ENCODE assay signal across 8 mouse cellular contexts in genomic region chr2:109280272-109280599, GRCm38 (mm10). TPM values are rescaled to one million over a fixed set of nuclear protein-coding genes. Genes with fewer than 3 reads are reported as not detected.
DNase-seq lines count a peak whose midpoint lies in the region; ATAC-seq and TF ChIP-seq lines count a peak whose summit lies in the region.

No protein-coding gene starts in this region.

- ATAC-seq in kidney, embryonic 16.5 days (ENCODE audit: low FRiP score, low TSS enrichment): no peak; the same call in 1 of the 2 replicates
- no peak for ATAC-seq in hindbrain, postnatal 0 days
- ATAC-seq in midbrain, postnatal 0 days (ENCODE audit: low FRiP score): no peak
- no peak for ATAC-seq in inflammation-experienced regulatory T-cells, adult 6 months

- no peaks in the 10 kb centered on the region for H3K36me3 ChIP-seq in kidney, embryonic 16.5 days (ENCODE audit: insufficient read depth, low read length)
- H3K36me3 ChIP-seq in hindbrain, postnatal 0 days (ENCODE audit: insufficient read depth, low read length): no peaks in the 10 kb centered on the region
- H3K36me3 ChIP-seq in midbrain, postnatal 0 days (ENCODE audit: insufficient read depth, low read length): no peaks in the 10 kb centered on the region

- H3K4me1 ChIP-seq in kidney, embryonic 16.5 days (ENCODE audit: insufficient read depth, low read length): peaks cover 9% of the 10 kb centered on the region
- no peaks in the 10 kb centered on the region; the same call in 1 of the 2 replicates for H3K4me1 ChIP-seq in cortical plate, adult 2 months (ENCODE audit: control insufficient read depth, insufficient read depth, low read length)
- H3K4me1 ChIP-seq in hindbrain, postnatal 0 days (ENCODE audit: insufficient read depth, low read length): 0 out of 2 replicates have a peak, but pooled peaks cover 7% of the 10 kb centered on the region
- no peaks in the 10 kb centered on the region for H3K4me1 ChIP-seq in midbrain, postnatal 0 days (ENCODE audit: insufficient read depth, low read length)

- no peak for TF ChIP-seq CTCF in cortical plate, adult 2 months (IDR thresholded peaks at IDR 0.05; ENCODE audit: extremely low read depth, insufficient read depth, low read length)
- TF ChIP-seq CTCF in hindbrain, postnatal 0 days (IDR thresholded peaks at IDR 0.05; ENCODE audit: low read depth): no peak
- TF ChIP-seq CTCF in midbrain, postnatal 0 days (IDR thresholded peaks at IDR 0.05): no peak

- peak overlapping the region; percentile 86 for H3K4me3 ChIP-seq in kidney, embryonic 16.5 days (ENCODE audit: low read length)
- H3K4me3 ChIP-seq in cortical plate, adult 2 months (ENCODE audit: insufficient read depth, low read length): peak overlapping the region; percentile 63
- peak overlapping the region; percentile 68 for H3K4me3 ChIP-seq in hindbrain, postnatal 0 days (ENCODE audit: low read length)
- peak overlapping the region; percentile 60 for H3K4me3 ChIP-seq in midbrain, postnatal 0 days (ENCODE audit: low read depth, low read length)

- H3K9me3 ChIP-seq in kidney, embryonic 16.5 days (ENCODE audit: low read length): no peaks in the 10 kb centered on the region
- no peaks in the 10 kb centered on the region for H3K9me3 ChIP-seq in hindbrain, postnatal 0 days (ENCODE audit: low read length)
- no peaks in the 10 kb centered on the region for H3K9me3 ChIP-seq in midbrain, postnatal 0 days (ENCODE audit: low read length)

- TF ChIP-seq POLR2A in cortical plate, adult 2 months (IDR thresholded peaks at IDR 0.05; ENCODE audit: extremely low read depth, insufficient read depth, low read length): no peak; the same call in 1 of the 2 replicates

- peak overlapping the region; percentile 60 for H3K4me2 ChIP-seq in kidney, embryonic 16.5 days (replicated peaks; ENCODE audit: low read depth, low read length)
- H3K4me2 ChIP-seq in hindbrain, postnatal 0 days (ENCODE audit: low read depth, low read length): peak overlapping the region; percentile 96
- H3K4me2 ChIP-seq in midbrain, postnatal 0 days (ENCODE audit: low read depth, low read length, poor library complexity, severe bottlenecking): peak overlapping the region; percentile 82

- no peaks in the 10 kb centered on the region for H3K27me3 ChIP-seq in kidney, embryonic 16.5 days (ENCODE audit: insufficient read depth, low read length)
- no peaks in the 10 kb centered on the region for H3K27me3 ChIP-seq in hindbrain, postnatal 0 days (ENCODE audit: insufficient read depth, low read length)
- no peaks in the 10 kb centered on the region for H3K27me3 ChIP-seq in midbrain, postnatal 0 days (ENCODE audit: insufficient read depth, low read length)

- 5% methylated on average over 4 of the region's 4 CpGs for WGBS in kidney, embryonic 16.5 days
- 4% methylated on average over 4 of the region's 4 CpGs for WGBS in hindbrain, postnatal 0 days
- 3% methylated on average over 4 of the region's 4 CpGs for WGBS in midbrain, postnatal 0 days

- H3K27ac ChIP-seq in kidney, embryonic 16.5 days (ENCODE audit: low read length): peak overlapping the region; percentile 75; the same call in 1 of the 2 replicates
- no peak overlapping the region for H3K27ac ChIP-seq in cortical plate, adult 2 months (ENCODE audit: insufficient read depth, low read length)
- H3K27ac ChIP-seq in hindbrain, postnatal 0 days: peak overlapping the region; percentile 69
- H3K27ac ChIP-seq in midbrain, postnatal 0 days (ENCODE audit: low read depth, low read length): peak overlapping the region; percentile 64

- peak overlapping the region; percentile 74 for H3K9ac ChIP-seq in kidney, embryonic 16.5 days (replicated peaks; ENCODE audit: low read length)
- H3K9ac ChIP-seq in hindbrain, postnatal 0 days (replicated peaks; ENCODE audit: low read length): peak overlapping the region; percentile 58
- peak overlapping the region; percentile 71 for H3K9ac ChIP-seq in midbrain, postnatal 0 days (replicated peaks; ENCODE audit: low read length, poor library complexity, severe bottlenecking)

- no peak for DNase-seq in kidney, adult 18-20 months
- DNase-seq in hindbrain, postnatal 0 days (ENCODE audit: low spot score): no peak
- peak; percentile 3 for DNase-seq in midbrain, postnatal 0 days (ENCODE audit: low spot score)
- DNase-seq in thymus, postnatal 0 days (ENCODE audit: low spot score): no peak
- no peak for DNase-seq in right cerebral cortex, adult 2 months (ENCODE audit: low spot score in 2 of 2)

RNA-seq across cellular contexts. Expression of gene Kif18a, which starts 0.3 kb away (rescaled TPM):
- 19.9 and 21.7 TPM in 2 replicates for polyA plus RNA-seq in kidney, embryonic 16.5 days (2015; fragmentation: Nextera tagmentation; extraction: Ambion mirVana)
- polyA plus RNA-seq in cortical plate, adult 2 months (2012; rRNA removed): 0.40 and 0.81 TPM in 2 replicates
- 3.0 and 3.3 TPM in 2 replicates for total RNA-seq in hindbrain, postnatal 0 days (2014; rRNA removed)
- polyA plus RNA-seq in hindbrain, postnatal 0 days (2015; fragmentation: Nextera tagmentation; extraction: Ambion mirVana): 3.5 and 4.4 TPM in 2 replicates
- total RNA-seq in midbrain, postnatal 0 days (2014; rRNA removed): 1.6 and 3.0 TPM in 2 replicates
- polyA plus RNA-seq in midbrain, postnatal 0 days (2015; fragmentation: Nextera tagmentation; extraction: Ambion mirVana): 1.5 and 1.7 TPM in 2 replicates
- polyA plus RNA-seq in thymus, postnatal 0 days (2015; fragmentation: Nextera tagmentation; extraction: Ambion mirVana): 26.3 and 28.7 TPM in 2 replicates
- 10 to 100 TPM in 1 of 3 experiments, 1 to 10 TPM in 2; 4.6 to 23.2 (median 6.8) TPM for polyA plus RNA-seq in inflammation-experienced regulatory T-cells, adult 6 months (2017; shearing (Covaris generic))

RNA-seq across cellular contexts. Expression of gene Mettl15, which starts 0.3 kb away (rescaled TPM):
- 12.2 and 13.2 TPM in 2 replicates for polyA plus RNA-seq in kidney, embryonic 16.5 days (2015; fragmentation: Nextera tagmentation; extraction: Ambion mirVana)
- polyA plus RNA-seq in cortical plate, adult 2 months (2012; rRNA removed): 5.9 and 7.7 TPM in 2 replicates
- 7.9 and 12.8 TPM in 2 replicates for total RNA-seq in hindbrain, postnatal 0 days (2014; rRNA removed)
- polyA plus RNA-seq in hindbrain, postnatal 0 days (2015; fragmentation: Nextera tagmentation; extraction: Ambion mirVana): 9.3 and 9.6 TPM in 2 replicates
- total RNA-seq in midbrain, postnatal 0 days (2014; rRNA removed): 5.9 and 10.2 TPM in 2 replicates
- 7.4 and 9.1 TPM in 2 replicates for polyA plus RNA-seq in midbrain, postnatal 0 days (2015; fragmentation: Nextera tagmentation; extraction: Ambion mirVana)
- polyA plus RNA-seq in thymus, postnatal 0 days (2015; fragmentation: Nextera tagmentation; extraction: Ambion mirVana): 9.0 and 10.1 TPM in 2 replicates
- 10 to 100 TPM; 14.1 to 16.6 (median 15.2) TPM for polyA plus RNA-seq in inflammation-experienced regulatory T-cells, adult 6 months (2017; shearing (Covaris generic))
